Mouse (Mus musculus) hindbrain, embryonic 10.5 days (tissue): ENCODE measurements around the gene Armc6. TPM values are rescaled to one million over a fixed set of nuclear protein-coding genes. Genes with fewer than 3 reads are reported as not detected.

ENCODE experiments used
- DNase-seq: peaks from one replicate; pipeline ENCODE4 v3.0.0-alpha.2; 2017; ENCODE audit warnings: low spot score
- H3K27ac ChIP-seq: fragments of 300-500 bp; sonication (generic); 2 replicates; pipeline ENCODE4 v1.5.1; 2016; ENCODE audit warnings: mild to moderate bottlenecking, moderate library complexity
- H3K27me3 ChIP-seq: fragments of 300-500 bp; sonication (generic); 2 replicates; pipeline ENCODE4 v1.6.1; 2016; ENCODE audit warnings: mild to moderate bottlenecking; ENCODE audit not compliant: poor library complexity, insufficient read depth, severe bottlenecking
- H3K36me3 ChIP-seq: fragments of 300-500 bp; sonication (generic); 2 replicates; pipeline ENCODE4 v1.6.1; 2016; ENCODE audit warnings: mild to moderate bottlenecking, moderate library complexity
- H3K4me1 ChIP-seq: fragments of 300-500 bp; sonication (generic); replicated peaks from 2 replicates; pipeline ENCODE4 v1.6.1; 2016; ENCODE audit warnings: mild to moderate bottlenecking
- H3K4me3 ChIP-seq: fragments of 300-500 bp; sonication (generic); 2 replicates; pipeline ENCODE4 v1.5.1; 2016; ENCODE audit warnings: mild to moderate bottlenecking, moderate library complexity
- H3K9me3 ChIP-seq: fragments of 300-500 bp; sonication (generic); 2 replicates; pipeline ENCODE4 v1.6.1; 2016; ENCODE audit warnings: mild to moderate bottlenecking, moderate library complexity
- WGBS: fragments of 180-500 bp; shearing (Covaris S2); methylation state at CpG from one replicate; pipeline ENCODE4 v1.1.7; 2016; 5-methylcytosine and 5-hydroxymethylcytosine counted together
- polyA plus RNA-seq: library from polyadenylated mRNA; unstranded; fragments of >200 nt; fragmentation: Nextera tagmentation; extraction: Ambion mirVana; gene quantifications from 2 replicates; pipeline ENCODE4 v1.2.1, GENCODE M21; 2016

The Armc6 gene
- 39.7 and 40.9 TPM in 2 replicates for polyA plus RNA-seq

DNA sequence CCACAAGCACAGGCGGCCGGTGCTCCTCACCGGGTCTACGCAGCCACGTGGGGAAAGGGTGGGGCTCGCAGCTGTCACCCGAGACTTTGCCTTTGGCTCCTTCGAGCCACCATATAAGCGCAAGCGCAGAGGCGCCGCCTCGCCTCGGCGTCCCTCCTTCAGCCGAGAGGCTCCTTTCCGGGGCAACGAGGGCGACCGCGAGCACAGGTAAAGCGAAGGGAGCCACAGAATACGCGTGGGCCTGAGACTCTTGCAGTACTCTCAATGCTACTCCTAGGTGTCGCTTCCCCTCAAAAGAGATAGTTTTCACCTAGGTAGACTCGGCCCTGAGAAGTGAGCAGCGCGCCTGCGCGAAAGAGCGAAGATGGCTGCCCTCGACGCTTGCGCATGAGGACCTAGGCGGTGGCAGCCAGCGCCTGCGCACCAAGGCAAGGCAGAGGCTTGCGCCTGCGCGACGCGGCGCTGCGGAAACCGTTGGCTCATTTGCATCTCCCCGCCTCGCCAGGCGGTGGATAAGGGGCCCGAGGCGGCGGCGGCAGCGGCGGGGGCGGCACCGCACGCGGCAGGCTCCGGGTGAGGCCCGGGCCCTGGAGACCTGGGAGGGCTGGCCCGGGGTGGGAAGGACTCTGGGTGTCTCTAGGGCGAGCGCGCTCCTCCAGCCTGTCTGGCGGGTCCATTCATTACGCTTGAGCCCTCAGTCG lies at the start of gene Armc6, which contains the start of gene Sugp2:
Armc6 (minus strand) TSS at position 387 of the 701 bp plus-strand sequence.
Sugp2 (plus strand) TSS at position 147 of the 701 bp plus-strand sequence.
- under 1% methylated on average over 67 of the region's 67 CpGs for WGBS

DNA sequence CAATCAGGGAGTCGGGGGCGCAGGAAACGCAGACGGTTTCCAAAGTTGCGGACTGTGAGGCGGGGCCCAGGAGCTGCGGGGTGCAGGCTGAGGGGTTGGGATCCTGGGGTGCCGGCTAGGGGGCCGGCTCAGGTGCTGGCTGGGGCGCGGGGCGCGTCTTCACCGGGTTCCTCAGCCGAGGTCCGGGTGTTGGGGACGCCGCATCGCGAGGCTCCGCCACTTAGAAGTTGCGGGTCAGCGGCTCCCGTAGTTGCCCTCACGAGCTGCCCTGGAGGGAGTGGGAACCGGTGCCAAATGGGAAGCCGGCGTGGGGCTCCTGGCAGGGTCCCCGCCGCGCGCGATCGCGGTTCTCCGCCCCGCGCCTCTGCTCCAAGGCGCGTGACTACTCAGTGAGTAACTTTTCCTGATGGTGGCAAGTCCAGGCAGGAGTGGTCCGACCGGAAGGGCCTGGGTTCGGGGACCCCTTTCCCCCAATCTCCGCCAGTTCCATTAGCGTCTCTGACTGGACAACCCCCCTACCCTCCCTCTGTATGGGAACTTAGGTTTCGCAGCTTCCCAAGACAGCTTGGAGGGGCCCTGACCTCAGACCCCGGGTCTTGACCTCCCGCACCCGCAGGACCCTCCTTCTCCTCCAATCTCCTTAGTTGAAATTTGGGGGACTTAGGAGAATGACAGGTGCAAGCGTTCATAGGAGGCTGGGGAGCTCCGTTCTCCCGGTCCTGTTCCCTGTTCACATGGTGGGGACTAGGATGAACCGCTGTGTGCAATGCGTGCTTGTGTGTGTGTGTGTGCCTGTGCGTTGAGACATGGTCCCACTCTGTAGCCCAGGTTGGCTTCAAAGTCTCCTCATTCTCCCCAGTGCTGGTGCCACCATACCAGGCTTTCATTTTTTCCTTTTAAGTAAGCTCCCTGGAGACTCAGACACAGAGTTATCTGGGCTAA lies 49.1 kb upstream of the Armc6 start:
- Histone ChIP-seq H3K4me3 (peak overlapping the region; percentile 88), H3K4me1 (peaks cover 44% of the 10 kb centered on the region), H3K27ac (peak overlapping the region; percentile 98), H3K36me3 (peaks cover 42% of the 10 kb centered on the region), H3K27me3 (peaks cover 3% of the 10 kb centered on the region; the same call in 1 of the 2 replicates), H3K9me3 (peaks cover 13% of the 10 kb centered on the region; the same call in 1 of the 2 replicates)
- WGBS, result under 1% methylated on average over 55 of the region's 55 CpGs
- DNase-seq, result peak; percentile 46

More for the DNA sequence above, at the start of gene Armc6, which contains the start of gene Sugp2:
- peaks cover 23% of the 10 kb centered on the region for H3K4me1 ChIP-seq
- peak within 1 kb of the TSS; percentile 97 for H3K27ac ChIP-seq
- no peaks in the 10 kb centered on the region for H3K9me3 ChIP-seq
- H3K4me3 ChIP-seq, result peak within 1 kb of the TSS; percentile 88
- H3K36me3 ChIP-seq, result peaks cover 55% of the 10 kb centered on the region
- no peaks in the 10 kb centered on the region for H3K27me3 ChIP-seq
- DNase-seq, result peak; percentile 96

DNA sequence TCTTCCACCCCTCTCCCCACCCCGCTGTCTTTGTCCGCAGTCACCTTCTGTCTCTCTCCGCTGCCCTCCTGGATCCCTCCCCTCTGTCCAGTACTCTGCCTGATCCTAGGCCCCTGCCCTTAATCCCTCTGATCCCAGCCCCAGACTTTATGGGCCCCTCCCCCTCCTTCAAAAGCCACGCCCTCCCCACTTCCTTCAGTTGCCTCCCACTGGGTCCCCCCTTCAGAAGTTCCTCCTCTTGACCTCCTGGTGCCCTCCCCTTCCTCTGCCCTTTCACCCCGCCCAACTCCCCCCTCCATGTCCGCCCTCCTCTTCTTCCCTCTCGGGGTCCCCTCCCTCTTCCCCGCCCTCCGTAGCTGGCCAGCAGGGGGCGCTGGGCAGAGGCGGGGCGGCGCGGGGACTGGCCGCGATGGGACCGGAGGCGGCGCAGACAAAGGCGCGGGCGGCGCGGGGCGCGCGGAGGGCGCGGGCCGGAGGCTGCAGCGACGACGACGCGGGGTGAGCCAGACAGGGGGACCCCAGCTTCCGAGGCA lies 48.4 kb upstream of the Armc6 start, which contains the start of gene Homer3:
Homer3 (plus strand) TSS at position 225 of the 533 bp plus-strand sequence.
- under 1% methylated on average over 36 of the region's 36 CpGs for WGBS
- H3K4me1 ChIP-seq, result peaks cover 49% of the 10 kb centered on the region
- H3K9me3 ChIP-seq, result peaks cover 13% of the 10 kb centered on the region; the same call in 1 of the 2 replicates
- H3K27me3 ChIP-seq, result peaks cover 3% of the 10 kb centered on the region; the same call in 1 of the 2 replicates
- H3K27ac ChIP-seq, result peak within 1 kb of the TSS; percentile 98
- peaks cover 34% of the 10 kb centered on the region for H3K36me3 ChIP-seq
- peak within 1 kb of the TSS; percentile 88 for H3K4me3 ChIP-seq
- DNase-seq, result peak; percentile 94

DNA sequence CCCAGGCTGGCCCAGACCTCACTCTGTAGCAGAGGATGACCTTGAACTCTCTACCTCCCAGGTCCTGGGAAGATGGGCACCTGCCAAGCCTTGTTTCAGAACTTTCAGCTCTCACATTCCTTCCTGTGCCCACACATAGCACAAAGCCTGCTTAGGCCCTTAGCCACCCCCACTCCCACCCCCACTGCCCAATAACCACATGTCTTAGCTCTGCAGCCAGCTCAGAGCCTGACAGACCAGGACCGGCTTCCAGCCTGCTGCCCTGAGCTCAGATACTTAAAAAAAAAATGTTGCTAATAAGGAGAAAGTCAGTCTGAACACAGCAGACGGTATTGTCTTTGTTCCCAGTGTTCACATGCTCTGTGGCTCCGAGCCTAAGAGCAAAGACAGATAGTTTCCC lies 46.7 kb upstream of the Armc6 start:
- H3K4me3 ChIP-seq, result no peak overlapping the region
- H3K4me1 ChIP-seq, result peaks cover 49% of the 10 kb centered on the region
- no peak for DNase-seq
- H3K9me3 ChIP-seq, result peaks cover 2% of the 10 kb centered on the region; the same call in 1 of the 2 replicates
- peaks cover 3% of the 10 kb centered on the region; the same call in 1 of the 2 replicates for H3K27me3 ChIP-seq
- H3K27ac ChIP-seq, result peak overlapping the region; percentile 98; the same call in 1 of the 2 replicates
- 59% methylated on average over 3 of the region's 3 CpGs for whole genome bisulfite sequencing
- peaks cover 17% of the 10 kb centered on the region for H3K36me3 ChIP-seq

DNA sequence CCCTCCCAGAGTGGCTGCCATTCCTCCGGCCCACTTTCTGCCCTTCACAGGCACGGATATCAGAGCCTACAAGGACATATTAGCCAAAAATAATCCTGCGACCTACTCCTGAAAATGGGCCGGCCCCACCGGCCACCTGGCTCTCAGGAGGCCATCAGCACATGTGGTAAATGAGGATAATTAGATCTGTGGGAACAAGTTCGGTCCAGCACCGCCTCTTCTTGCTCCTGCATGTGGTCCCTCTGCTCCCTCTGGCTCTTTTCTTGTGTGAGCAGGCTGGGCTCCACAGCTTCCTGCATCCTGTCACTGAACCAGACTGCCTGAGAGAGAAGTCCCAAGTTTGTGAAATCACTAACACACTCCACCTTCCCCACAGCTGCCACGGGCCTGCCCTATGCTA lies 45.0 kb upstream of the Armc6 start:
- Histone ChIP-seq H3K27ac (no peak overlapping the region), H3K4me1 (peaks cover 39% of the 10 kb centered on the region), H3K36me3 (peaks cover under 1% of the 10 kb centered on the region; the same call in 1 of the 2 replicates), H3K27me3 (peaks cover 3% of the 10 kb centered on the region; the same call in 1 of the 2 replicates), H3K9me3 (no peaks in the 10 kb centered on the region), H3K4me3 (no peak overlapping the region)
- WGBS, result 68% methylated on average over 8 of the region's 8 CpGs
- no peak for DNase-seq

DNA sequence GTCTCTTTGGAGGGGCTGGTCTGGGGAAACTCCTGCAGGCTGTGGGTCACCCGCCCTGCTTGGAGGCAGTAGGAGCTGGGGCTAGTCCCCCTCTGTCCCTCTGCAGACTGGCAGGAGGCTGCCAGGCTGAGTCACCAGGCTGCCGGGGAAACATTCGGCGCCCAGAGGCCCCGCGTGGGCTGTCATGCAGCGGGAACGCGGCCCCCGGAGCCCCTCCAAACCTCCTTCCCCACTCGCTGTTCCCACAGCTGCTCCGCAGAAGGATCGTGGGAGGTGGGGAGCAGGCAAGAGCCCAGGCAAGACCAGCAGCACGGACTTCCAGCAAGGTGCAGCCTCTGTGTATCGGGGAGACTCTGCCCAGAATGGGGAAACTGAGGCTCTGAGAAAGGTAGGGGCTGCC lies 43.9 kb upstream of the Armc6 start:
- no peaks in the 10 kb centered on the region for H3K36me3 ChIP-seq
- 68% methylated on average over 15 of the region's 15 CpGs for WGBS
- peaks cover 31% of the 10 kb centered on the region for H3K4me1 ChIP-seq
- no peak overlapping the region; the same call in 1 of the 2 replicates for H3K4me3 ChIP-seq
- H3K27ac ChIP-seq, result no peak overlapping the region; the same call in 1 of the 2 replicates
- DNase-seq, result no peak
- H3K9me3 ChIP-seq, result no peaks in the 10 kb centered on the region
- H3K27me3 ChIP-seq, result peaks cover 3% of the 10 kb centered on the region; the same call in 1 of the 2 replicates

DNA sequence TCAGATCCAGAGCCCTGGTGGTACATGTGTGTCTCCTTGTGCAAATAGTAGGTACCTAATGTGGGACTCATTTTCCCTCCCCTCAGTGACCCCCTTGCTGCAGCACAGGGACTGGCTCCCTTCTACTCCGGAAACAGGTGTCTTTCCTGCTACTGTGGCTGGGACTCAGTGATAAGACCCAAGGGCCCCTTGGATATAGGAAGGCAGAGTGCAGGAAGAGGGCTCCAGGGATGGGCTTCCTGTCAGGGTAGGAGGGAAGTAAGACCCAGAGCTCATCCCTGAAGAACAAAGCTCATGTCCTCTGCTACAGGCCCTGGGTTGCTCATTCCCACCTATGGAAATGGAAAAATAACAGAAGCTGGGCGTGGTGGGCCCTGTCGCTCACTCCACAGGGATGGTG lies 42.2 kb upstream of the Armc6 start:
- Histone ChIP-seq H3K4me1 (peaks cover 21% of the 10 kb centered on the region), H3K9me3 (no peaks in the 10 kb centered on the region), H3K27ac (no peak overlapping the region), H3K27me3 (peaks cover 3% of the 10 kb centered on the region; the same call in 1 of the 2 replicates), H3K36me3 (no peaks in the 10 kb centered on the region), H3K4me3 (no peak overlapping the region)
- 83% methylated on average over 3 of the region's 3 CpGs for WGBS
- DNase-seq, result no peak

DNA sequence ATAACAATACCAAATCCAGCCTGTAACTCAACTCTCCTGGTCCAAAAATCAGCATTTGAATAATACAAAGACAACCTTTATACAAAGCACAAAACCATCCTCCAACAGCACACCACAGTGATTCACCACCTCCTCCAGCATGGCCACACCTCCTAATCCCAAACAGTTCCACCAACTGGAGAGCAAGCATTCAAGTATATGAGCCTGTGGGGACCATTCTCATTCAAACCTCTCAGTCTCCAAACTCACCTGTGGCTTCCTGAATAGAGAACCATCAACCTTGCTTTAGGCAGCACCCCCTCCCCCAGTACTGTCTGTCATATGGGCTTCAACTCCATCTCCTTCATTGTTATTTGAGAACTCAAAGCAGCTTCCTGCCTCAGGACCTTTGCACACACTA lies 40.1 kb upstream of the Armc6 start:
- no peak for DNase-seq
- no peaks in the 10 kb centered on the region for H3K9me3 ChIP-seq
- no peaks in the 10 kb centered on the region for H3K36me3 ChIP-seq

DNA sequence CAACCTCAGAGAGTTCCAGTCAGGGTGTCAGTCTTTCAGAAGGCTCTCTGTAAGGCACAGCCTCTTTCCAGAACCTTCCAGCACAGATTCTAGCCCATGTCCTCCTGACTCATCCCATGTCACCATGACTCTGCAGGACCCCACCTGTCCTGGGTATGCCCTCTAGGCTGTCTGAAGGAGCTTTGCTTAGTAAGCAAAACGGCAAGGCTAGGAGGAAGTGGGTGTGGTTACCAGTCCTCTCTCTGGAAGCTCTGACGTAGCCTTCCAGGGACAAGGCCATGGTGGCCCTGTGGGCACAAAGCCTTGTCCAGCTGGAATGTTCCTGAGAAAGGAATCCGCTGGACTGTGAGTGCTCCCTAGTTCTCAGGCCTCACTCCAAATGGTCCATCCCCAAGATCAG lies 38.7 kb upstream of the Armc6 start:
- H3K9me3 ChIP-seq, result no peaks in the 10 kb centered on the region
- H3K36me3 ChIP-seq, result no peaks in the 10 kb centered on the region
- WGBS, result 82% methylated on average over 3 of the region's 3 CpGs
- H3K4me3 ChIP-seq, result no peak overlapping the region
- DNase-seq, result no peak
- peaks cover 18% of the 10 kb centered on the region; the same call in 1 of the 2 replicates for H3K4me1 ChIP-seq
- H3K27ac ChIP-seq, result peak overlapping the region; percentile 63; the same call in 1 of the 2 replicates
- H3K27me3 ChIP-seq, result no peaks in the 10 kb centered on the region

More for the DNA sequence above, 40.1 kb upstream of the Armc6 start:
- H3K27me3 ChIP-seq, result no peaks in the 10 kb centered on the region
- peaks cover 10% of the 10 kb centered on the region; the same call in 1 of the 2 replicates for H3K4me1 ChIP-seq
- no peak overlapping the region for H3K4me3 ChIP-seq
- no peak overlapping the region for H3K27ac ChIP-seq

DNA sequence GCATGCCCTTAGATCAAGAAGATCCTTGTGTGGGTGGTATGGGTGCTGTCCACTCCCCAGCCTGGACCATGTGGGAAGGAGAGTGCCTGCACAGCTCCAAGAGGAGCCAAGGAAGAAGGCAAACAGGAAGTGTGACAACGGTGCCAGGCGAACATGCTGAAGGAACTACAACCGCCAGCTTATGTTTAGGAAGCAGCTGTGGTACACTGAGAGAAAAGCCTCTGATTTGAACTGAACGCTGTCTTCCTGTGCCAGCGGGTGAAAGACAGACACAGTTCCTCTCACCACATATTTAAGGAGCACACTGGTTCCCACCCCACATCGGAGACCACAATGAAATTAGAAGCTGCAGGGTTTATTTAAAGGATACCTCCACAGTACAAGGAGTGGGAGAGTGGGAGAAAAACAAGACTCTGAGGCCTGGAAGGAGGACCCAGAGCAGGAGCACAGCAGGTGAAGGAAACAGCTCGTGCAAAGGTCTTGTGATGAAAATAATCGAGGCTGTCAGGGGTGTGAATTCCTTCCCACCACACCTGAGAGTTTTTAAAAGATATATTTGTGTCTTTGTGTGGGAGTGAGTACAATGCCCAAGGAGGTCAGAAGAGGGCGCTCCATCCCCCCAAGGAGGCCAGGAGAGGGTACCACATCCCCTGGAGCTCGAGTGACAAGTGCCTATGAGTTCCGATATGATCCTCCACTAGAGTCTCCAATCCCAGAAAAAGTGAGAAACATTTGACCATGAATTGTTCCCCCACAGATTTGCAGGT lies 34.7 kb upstream of the Armc6 start:
- H3K9me3 ChIP-seq, result no peaks in the 10 kb centered on the region
- H3K36me3 ChIP-seq, result peaks cover 33% of the 10 kb centered on the region
- no peaks in the 10 kb centered on the region for H3K27me3 ChIP-seq
- WGBS, result 63% methylated on average over 11 of the region's 11 CpGs
- no peak for DNase-seq
- no peak overlapping the region for H3K27ac ChIP-seq
- peaks cover 26% of the 10 kb centered on the region; the same call in 1 of the 2 replicates for H3K4me1 ChIP-seq
- no peak overlapping the region for H3K4me3 ChIP-seq

DNA sequence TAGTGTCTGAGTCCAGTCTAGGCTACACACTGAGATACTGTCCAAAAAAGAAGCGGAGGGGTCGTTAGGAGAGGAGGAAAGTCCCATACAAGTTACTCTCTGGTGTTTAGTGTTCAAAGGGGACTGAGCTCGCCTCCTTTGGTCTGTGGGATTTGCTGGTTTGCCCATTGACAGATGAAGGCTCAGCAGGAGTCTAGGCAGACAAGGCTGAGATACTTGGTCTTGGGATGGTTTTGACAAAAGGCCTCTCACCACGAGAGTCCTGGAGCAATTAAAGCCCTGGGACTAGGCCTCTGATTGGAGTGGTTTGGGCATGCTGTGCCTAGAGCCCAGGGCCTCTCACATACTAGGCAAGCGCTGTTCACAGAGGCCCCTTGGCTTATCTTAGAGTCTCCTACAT lies 34.0 kb upstream of the Armc6 start:
- H3K36me3 ChIP-seq, result peaks cover 40% of the 10 kb centered on the region
- 59% methylated on average over 5 of the region's 5 CpGs for WGBS
- no peak overlapping the region for H3K4me3 ChIP-seq
- no peaks in the 10 kb centered on the region for H3K9me3 ChIP-seq
- no peak for DNase-seq
- H3K4me1 ChIP-seq, result peaks cover 26% of the 10 kb centered on the region; the same call in 1 of the 2 replicates
- H3K27ac ChIP-seq, result no peak overlapping the region
- no peaks in the 10 kb centered on the region for H3K27me3 ChIP-seq
